ENCODE assay signal across 8 mouse cellular contexts in genomic region chr7:19420821-19421636, GRCm38 (mm10). TPM values are rescaled to one million over a fixed set of nuclear protein-coding genes. Genes with fewer than 3 reads are reported as not detected.
DNase-seq lines count a peak whose midpoint lies in the region; ATAC-seq lines count a peak whose summit lies in the region.

No protein-coding gene starts in this region.

- H3K9me3 ChIP-seq in heart, embryonic 15.5 days (replicated peaks): no peaks in the 10 kb centered on the region
- no peaks in the 10 kb centered on the region for H3K9me3 ChIP-seq in liver, embryonic 13.5 days (replicated peaks)
- H3K9me3 ChIP-seq in stomach, embryonic 15.5 days: no peaks in the 10 kb centered on the region

- peaks cover 26% of the 10 kb centered on the region for H3K4me1 ChIP-seq in heart, embryonic 15.5 days (replicated peaks)
- peaks cover 19% of the 10 kb centered on the region for H3K4me1 ChIP-seq in liver, embryonic 13.5 days (replicated peaks)
- H3K4me1 ChIP-seq in stomach, embryonic 15.5 days: no peaks in the 10 kb centered on the region

- H3K36me3 ChIP-seq in heart, embryonic 15.5 days: peaks cover 24% of the 10 kb centered on the region
- H3K36me3 ChIP-seq in liver, embryonic 13.5 days: peaks cover 6% of the 10 kb centered on the region
- peaks cover 9% of the 10 kb centered on the region; the same call in 1 of the 2 replicates for H3K36me3 ChIP-seq in stomach, embryonic 15.5 days

- H3K27me3 ChIP-seq in heart, embryonic 15.5 days: peaks cover 26% of the 10 kb centered on the region
- H3K27me3 ChIP-seq in liver, embryonic 13.5 days: peaks cover 70% of the 10 kb centered on the region
- H3K27me3 ChIP-seq in stomach, embryonic 15.5 days (replicated peaks): peaks cover 29% of the 10 kb centered on the region

- 14% methylated on average over 43 of the region's 43 CpGs for WGBS in heart, embryonic 15.5 days
- WGBS in liver, embryonic 13.5 days (ENCODE audit: insufficient replicate concordance): 10% methylated on average over 43 of the region's 43 CpGs
- WGBS in stomach, embryonic 15.5 days: 11% methylated on average over 43 of the region's 43 CpGs

- no peak overlapping the region for H3K9ac ChIP-seq in heart, embryonic 15.5 days
- no peak overlapping the region for H3K9ac ChIP-seq in liver, embryonic 13.5 days
- H3K9ac ChIP-seq in stomach, embryonic 15.5 days: no peak overlapping the region

- peak overlapping the region; percentile 30 for H3K4me3 ChIP-seq in heart, embryonic 15.5 days
- H3K4me3 ChIP-seq in liver, embryonic 13.5 days (replicated peaks): peak overlapping the region; percentile 25
- H3K4me3 ChIP-seq in stomach, embryonic 15.5 days (replicated peaks): peak overlapping the region; percentile 31

- peak; percentile 92 for DNase-seq in CD4-positive, CD25-positive, alpha-beta regulatory T cell, adult 2 months (ENCODE audit: low read depth, low spot score)
- peak; percentile 83 for DNase-seq in c-Kit-positive CD71-negative TER-119-negative erythroid progenitor cells, embryonic 14.5 days (ENCODE audit: low read depth)
- DNase-seq in fibroblast of lung, adult 2 months (ENCODE audit: low read depth): peak; percentile 40
- DNase-seq in kidney, postnatal 25 days: peak; percentile 95 to 96
- peak; percentile 79 for DNase-seq in liver, embryonic 13.5 days
- DNase-seq in neural tube, embryonic 10.5 days (ENCODE audit: extremely low spot score, low spot score): peak; percentile 81

- peak; percentile 87 for ATAC-seq in heart, embryonic 15.5 days (replicated peaks; ENCODE audit: insufficient number of reproducible peaks, insufficient read depth, low FRiP score, low read depth)
- peak; percentile 91 for ATAC-seq in liver, embryonic 13.5 days (ENCODE audit: low read depth)
- peak; percentile 92 for ATAC-seq in stomach, embryonic 15.5 days (ENCODE audit: insufficient read depth, low FRiP score, low read depth)

- H3K4me2 ChIP-seq in heart, embryonic 15.5 days: peak overlapping the region; percentile 55
- H3K4me2 ChIP-seq in liver, embryonic 13.5 days: peak overlapping the region; percentile 61
- H3K4me2 ChIP-seq in stomach, embryonic 15.5 days: peak overlapping the region; percentile 58

- no peak overlapping the region for H3K27ac ChIP-seq in heart, embryonic 15.5 days
- H3K27ac ChIP-seq in liver, embryonic 13.5 days: no peak overlapping the region
- no peak overlapping the region for H3K27ac ChIP-seq in stomach, embryonic 15.5 days

RNA-seq across cellular contexts. Expression of gene Ckm, which starts 16.5 kb away (rescaled TPM):
- 1,612 and 2,052 TPM in 2 replicates for polyA plus RNA-seq in heart, embryonic 15.5 days (2015; fragmentation: Nextera tagmentation; extraction: Ambion mirVana)
- polyA plus RNA-seq in liver, embryonic 13.5 days (2015; fragmentation: Nextera tagmentation; extraction: Ambion mirVana): 0.82 and 1.6 TPM in 2 replicates
- polyA plus RNA-seq in stomach, embryonic 15.5 days (2015; fragmentation: Nextera tagmentation; extraction: Ambion mirVana): 17.4 and 19.1 TPM in 2 replicates

RNA-seq across cellular contexts. Expression of gene Klc3, which starts 17.1 kb away (rescaled TPM):
- polyA plus RNA-seq in heart, embryonic 15.5 days (2015; fragmentation: Nextera tagmentation; extraction: Ambion mirVana): 3.0 and 4.3 TPM in 2 replicates
- 0.31 and 0.70 TPM in 2 replicates for polyA plus RNA-seq in liver, embryonic 13.5 days (2015; fragmentation: Nextera tagmentation; extraction: Ambion mirVana)
- polyA plus RNA-seq in stomach, embryonic 15.5 days (2015; fragmentation: Nextera tagmentation; extraction: Ambion mirVana): 9.7 and 10.4 TPM in 2 replicates

RNA-seq across cellular contexts. Expression of gene Mark4, which starts 37.6 kb away (rescaled TPM):
- polyA plus RNA-seq in heart, embryonic 15.5 days (2015; fragmentation: Nextera tagmentation; extraction: Ambion mirVana): 7.6 and 8.5 TPM in 2 replicates
- 1.3 and 1.6 TPM in 2 replicates for polyA plus RNA-seq in liver, embryonic 13.5 days (2015; fragmentation: Nextera tagmentation; extraction: Ambion mirVana)
- 7.8 and 7.9 TPM in 2 replicates for polyA plus RNA-seq in stomach, embryonic 15.5 days (2015; fragmentation: Nextera tagmentation; extraction: Ambion mirVana)

RNA-seq across cellular contexts. Expression of gene Ercc2, which starts 39.2 kb away (rescaled TPM):
- polyA plus RNA-seq in heart, embryonic 15.5 days (2015; fragmentation: Nextera tagmentation; extraction: Ambion mirVana): 8.9 and 11.3 TPM in 2 replicates
- polyA plus RNA-seq in liver, embryonic 13.5 days (2015; fragmentation: Nextera tagmentation; extraction: Ambion mirVana): 8.6 and 9.9 TPM in 2 replicates
- 13.5 and 14.8 TPM in 2 replicates for polyA plus RNA-seq in stomach, embryonic 15.5 days (2015; fragmentation: Nextera tagmentation; extraction: Ambion mirVana)

RNA-seq across cellular contexts. Expression of gene Exoc3l2, which starts 42.1 kb away (rescaled TPM):
- polyA plus RNA-seq in heart, embryonic 15.5 days (2015; fragmentation: Nextera tagmentation; extraction: Ambion mirVana): 0.91 and 1.1 TPM in 2 replicates
- polyA plus RNA-seq in liver, embryonic 13.5 days (2015; fragmentation: Nextera tagmentation; extraction: Ambion mirVana): 0.83 and 1.0 TPM in 2 replicates
- 0.94 and 1.3 TPM in 2 replicates for polyA plus RNA-seq in stomach, embryonic 15.5 days (2015; fragmentation: Nextera tagmentation; extraction: Ambion mirVana)

Comparison
In these comparisons a context has a peak if more than half of its experiments do, and no peak if none do; other contexts are left out.
1. DNase-seq: peak in every context shown above with its lines; median percentile 96 in kidney, postnatal 25 days; 92 in CD4-positive, CD25-positive, alpha-beta regulatory T cell, adult 2 months; 83 in c-Kit-positive CD71-negative TER-119-negative erythroid progenitor cells, embryonic 14.5 days; 81 in neural tube, embryonic 10.5 days; 79 in liver, embryonic 13.5 days; 40 in fibroblast of lung, adult 2 months.
2. RNA of gene Ckm, which starts 16.5 kb away (polyA plus RNA-seq): 1,612 to 2,052 TPM in heart, embryonic 15.5 days; 17.4 to 19.1 TPM in stomach, embryonic 15.5 days and 0.82 to 1.6 TPM in liver, embryonic 13.5 days; every median in the first group is over 10 times any median in the second.
3. Peak in every context shown above with its lines, with median percentiles within 50 percentile points of each other: ATAC-seq, H3K4me2 ChIP-seq and H3K4me3 ChIP-seq.